Mouse (Mus musculus): Measurements from ENCODE around the gene Ifngr1.
"Not testable (repeated sequence)": the region's sequence is repeated elsewhere in the genome, so short reads cannot be mapped to it uniquely, and the experiment has no call there.

Ifngr1 gene

GRCm38 (mm10) chr10:19587281-19587680 lies 4.5 kb upstream of the Ifngr1 start:
- no peak for DNase-seq (ENCODE audit: low spot score)

DNA sequence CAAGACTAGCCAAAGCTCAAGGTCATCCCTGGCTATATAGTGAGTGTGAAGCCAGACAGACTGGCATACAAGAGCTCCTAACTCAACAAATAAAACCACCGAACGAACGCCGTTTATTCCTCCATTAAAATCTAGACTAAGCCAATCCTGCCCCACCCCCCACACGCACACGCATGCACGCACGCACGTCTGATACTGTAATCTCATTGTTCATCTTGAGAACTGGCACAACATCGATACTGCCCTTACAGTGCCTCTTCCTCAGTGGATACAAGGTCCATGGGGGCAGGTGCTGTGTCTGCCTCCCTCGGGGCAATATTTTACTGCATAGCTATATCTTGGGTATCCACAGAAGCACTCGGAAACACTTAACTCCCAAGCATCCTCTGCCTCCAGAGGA lies 2.1 kb upstream of the Ifngr1 start:
- no peak for DNase-seq (ENCODE audit: low spot score)

DNA sequence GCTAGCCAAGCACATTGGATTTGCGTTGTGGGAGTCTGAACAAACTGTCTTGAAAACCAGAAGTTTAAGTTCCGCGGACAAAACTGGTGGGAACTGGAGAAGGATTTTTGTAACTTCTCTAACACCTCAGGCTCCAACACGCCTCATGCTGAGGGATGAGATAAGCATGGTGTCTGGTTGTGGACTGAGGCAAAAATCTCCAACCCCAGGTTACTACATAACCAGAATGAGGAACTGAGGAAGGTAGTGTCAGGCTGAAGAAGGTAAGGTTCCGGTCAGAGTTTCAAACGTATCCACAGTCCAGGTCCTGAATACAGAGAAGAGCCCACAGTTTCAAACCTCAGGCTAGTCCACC lies 486 bp upstream of the Ifngr1 start:
- no peak for DNase-seq (ENCODE audit: low spot score)

GRCm38 (mm10) chr10:19592556-19592955 lies 807 bp downstream of the Ifngr1 start:
- DNase-seq (ENCODE audit: low spot score): no peak

GRCm38 (mm10) chr10:19593296-19593695 lies 1.5 kb downstream of the Ifngr1 start:
- DNase-seq (ENCODE audit: low spot score): no peak

GRCm38 (mm10) chr10:19594201-19594905 lies 2.6 kb downstream of the Ifngr1 start:
- DNase-seq (ENCODE audit: low spot score): no peak

GRCm38 (mm10) chr10:19596866-19597265 lies 5.1 kb downstream of the Ifngr1 start:
- DNase-seq (ENCODE audit: low spot score): no peak

GRCm38 (mm10) chr10:19598091-19598490 lies 6.3 kb downstream of the Ifngr1 start:
- DNase-seq (ENCODE audit: low spot score): no peak

GRCm38 (mm10) chr10:19599331-19600092 lies 7.8 kb downstream of the Ifngr1 start:
- DNase-seq (ENCODE audit: low spot score): no peak

DNA sequence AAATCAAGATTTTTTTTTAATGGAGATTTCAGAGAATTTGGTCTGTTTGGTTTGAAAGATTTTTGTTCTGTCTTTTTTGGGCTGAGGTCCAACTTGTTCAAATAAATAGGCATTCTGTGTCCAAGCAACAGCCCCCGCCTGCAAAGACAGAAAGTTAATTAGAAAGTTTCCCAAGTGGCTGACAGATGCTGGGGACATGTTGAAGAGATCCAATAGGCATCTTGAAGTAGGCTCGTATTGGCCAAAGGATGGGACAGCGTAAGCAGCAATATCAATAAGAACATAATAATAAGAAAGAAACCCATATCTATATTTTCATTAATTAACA lies 8.3 kb downstream of the Ifngr1 start:
- no peak for DNase-seq (ENCODE audit: low spot score)

DNA sequence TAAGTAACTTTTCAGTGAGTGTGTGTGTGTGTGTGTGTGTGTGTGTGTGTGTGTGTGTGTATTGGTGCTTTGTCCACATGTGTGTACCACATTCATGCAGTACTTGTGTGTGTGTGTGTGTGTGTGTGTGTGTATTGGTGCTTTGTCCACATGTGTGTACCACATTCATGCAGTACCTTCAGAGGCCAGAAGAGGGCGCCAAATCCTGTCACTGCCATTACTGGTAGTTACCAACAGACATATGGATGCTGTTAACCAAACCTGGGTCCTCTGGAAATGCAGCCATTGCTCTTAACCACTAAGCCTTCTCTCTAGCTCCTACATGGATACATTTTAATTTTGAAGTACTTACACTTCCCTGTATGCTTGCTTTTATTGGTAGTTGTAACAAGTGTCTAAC lies 9.8 kb downstream of the Ifngr1 start:
- not testable (repeated sequence) for DNase-seq (ENCODE audit: low spot score)

- no peak for DNase-seq (ENCODE audit: low spot score)
Measured at GRCm38 (mm10) chr10:19603231-19603630, 11.5 kb downstream of the Ifngr1 start.

DNA sequence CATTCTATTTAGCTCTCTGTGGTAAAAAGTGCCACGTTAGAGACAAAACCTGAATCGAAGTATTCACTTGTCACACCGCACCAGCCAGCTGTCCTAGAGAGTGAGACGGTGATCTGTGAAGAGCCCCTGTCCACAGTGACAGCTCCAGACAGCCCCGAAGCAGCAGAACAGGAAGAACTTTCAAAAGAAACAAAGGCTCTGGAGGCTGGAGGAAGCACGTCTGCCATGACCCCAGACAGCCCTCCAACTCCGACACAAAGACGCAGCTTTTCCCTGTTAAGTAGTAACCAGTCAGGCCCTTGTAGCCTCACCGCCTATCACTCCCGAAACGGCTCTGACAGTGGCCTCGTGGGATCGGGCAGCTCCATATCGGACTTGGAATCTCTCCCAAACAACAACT lies 17.4 kb downstream of the Ifngr1 start:
- DNase-seq (ENCODE audit: low spot score): no peak

DNA sequence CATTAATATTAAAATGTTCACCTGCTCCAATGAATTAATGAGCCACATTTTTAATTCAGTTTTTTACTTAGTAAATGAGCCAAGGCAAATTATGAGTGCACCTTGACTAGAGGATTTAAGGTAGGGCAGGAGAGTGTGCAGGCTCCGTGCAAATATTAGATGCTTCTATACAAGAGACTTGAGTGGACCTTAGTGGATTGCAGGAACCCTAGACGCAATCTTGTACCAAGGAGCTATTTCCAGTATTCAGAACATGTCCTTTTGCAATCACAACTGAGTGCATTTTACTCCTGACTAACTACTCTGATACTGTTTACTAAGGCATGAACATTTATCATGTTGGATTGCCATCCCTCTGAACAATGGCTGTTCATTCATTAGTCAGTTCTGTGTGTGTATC lies 19.9 kb downstream of the Ifngr1 start:
- no peak for DNase-seq (ENCODE audit: low spot score)

DNA sequence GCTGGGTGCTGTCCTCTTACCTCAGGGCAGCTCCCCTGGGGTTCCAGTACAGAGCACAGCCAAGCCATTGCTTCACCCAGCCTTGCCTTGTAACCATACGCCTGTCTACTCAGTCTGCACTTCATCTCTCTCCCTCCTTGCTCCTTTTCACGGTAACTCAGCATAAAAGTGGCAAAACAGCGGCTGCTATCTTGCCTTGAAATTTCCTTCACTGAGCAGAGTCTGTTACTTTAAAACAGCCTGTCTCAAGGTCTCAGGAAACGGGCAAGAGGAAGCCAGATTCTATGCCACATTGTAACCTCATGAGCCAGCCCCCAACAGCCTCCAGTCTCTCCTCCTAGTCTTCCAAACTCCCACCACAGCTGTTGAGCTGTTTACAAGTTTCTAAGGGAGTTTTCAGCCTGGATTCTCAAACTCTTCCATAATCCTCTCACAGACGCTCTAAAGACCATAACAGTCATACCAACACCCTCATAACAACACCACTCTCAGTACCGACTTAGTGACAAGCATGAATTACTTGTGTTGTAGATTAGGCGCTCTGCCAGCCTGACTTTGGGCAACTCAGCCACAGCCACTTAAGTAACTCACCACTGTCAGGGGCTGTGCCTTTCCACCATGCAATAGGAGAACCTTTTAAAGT lies 21.5 kb downstream of the Ifngr1 start:
- no peak for DNase-seq (ENCODE audit: low spot score)

- no peak for DNase-seq (ENCODE audit: low spot score)
Measured at GRCm38 (mm10) chr10:19619736-19620135, 28.0 kb downstream of the Ifngr1 start.

GRCm38 (mm10) chr10:19621408-19622048 lies 29.8 kb downstream of the Ifngr1 start, which contains the start of gene Il22ra2:
Gene Il22ra2 (plus strand): TSS chr10:19621998.
- DNase-seq (ENCODE audit: low spot score): no peak

- no peak for DNase-seq (ENCODE audit: low spot score)
Measured at GRCm38 (mm10) chr10:19624617-19625016, 32.9 kb downstream of the Ifngr1 start.

- DNase-seq (ENCODE audit: low spot score): no peak
Measured at GRCm38 (mm10) chr10:19627342-19627741, 35.6 kb downstream of the Ifngr1 start.

GRCm38 (mm10) chr10:19627748-19628147 lies 36.0 kb downstream of the Ifngr1 start:
- no peak for DNase-seq (ENCODE audit: low spot score)

DNA sequence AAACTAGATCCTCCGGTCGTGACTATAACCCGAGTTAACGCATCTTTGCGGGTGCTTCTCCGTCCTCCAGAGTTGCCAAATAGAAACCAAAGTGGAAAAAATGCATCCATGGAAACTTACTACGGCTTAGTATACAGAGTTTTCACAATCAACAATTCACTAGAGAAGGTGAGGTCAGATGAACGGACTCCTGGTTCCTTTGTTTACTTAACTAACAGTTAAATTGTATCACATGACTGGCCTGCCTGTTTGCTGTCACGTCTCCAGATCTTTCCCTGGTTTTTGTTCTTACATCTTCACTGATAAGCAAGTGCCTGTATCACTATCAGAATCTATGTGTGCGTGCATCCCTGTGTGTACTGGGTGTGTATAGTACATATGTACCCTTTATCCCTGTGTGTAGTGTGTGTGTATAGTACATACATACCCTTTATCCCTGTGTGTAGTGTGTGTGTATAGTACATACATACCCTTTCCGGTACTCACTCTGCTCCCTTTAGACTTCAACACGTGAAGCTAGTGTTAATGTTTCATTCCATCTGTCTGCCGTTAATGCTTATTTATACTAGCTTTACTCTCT lies 40.0 kb downstream of the Ifngr1 start:
- no peak for DNase-seq (ENCODE audit: low spot score)

GRCm38 (mm10) chr10:19638851-19639250 lies 47.1 kb downstream of the Ifngr1 start:
- no peak for DNase-seq (ENCODE audit: low spot score)

All from urinary bladder, postnatal 25 days (tissue).